Mouse (Mus musculus): ENCODE measurements at regions not wholly inside any gene's neighbourhood (a gene's known extent, or its start where the extent isn't known, plus 50 kb on each side); places are given as distances from the start of the nearest gene placed in this dataset.

GRCm38 (mm10) chr16:19884535-19884934, 98.3 kb downstream of the Klhl6 start:
- TF ChIP-seq MAX (IDR thresholded peaks at IDR 0.05) (no peak), MYOG (IDR thresholded peaks at IDR 0.05; ENCODE audit: control insufficient read depth, extremely low read depth, insufficient read length) (no peak), CEBPB (IDR thresholded peaks at IDR 0.05; ENCODE audit: low read depth) (no peak), CTCF (IDR thresholded peaks at IDR 0.05; ENCODE audit: control insufficient read depth, insufficient read depth, insufficient read length) (no peak), USF1 (IDR thresholded peaks at IDR 0.05; ENCODE audit: low read depth) (no peak)
